Mouse (Mus musculus) neural tube, embryonic 12.5 days (tissue): Measurements from ENCODE around the gene Sox6. TPM values are rescaled to one million over a fixed set of nuclear protein-coding genes. Genes with fewer than 3 reads are reported as not detected.

Experiments used
- ATAC-seq: fragments of 200-750 bp; cut with Nextera tagmentation; 2 replicates; pipeline ENCODE4 v1.8.0; 2017; ENCODE audit warnings: low read depth, mild to moderate bottlenecking, moderate TSS enrichment, moderate library complexity; ENCODE audit not compliant: low FRiP score
- H3K27ac ChIP-seq: fragments of 300-500 bp; sonication (generic); 2 replicates; pipeline ENCODE4 v1.5.1; 2016
- H3K27me3 ChIP-seq: fragments of 300-500 bp; sonication (generic); replicated peaks from 2 replicates; pipeline ENCODE4 v1.6.1; 2016; ENCODE audit warnings: mild to moderate bottlenecking
- H3K36me3 ChIP-seq: fragments of 300-500 bp; sonication (generic); 2 replicates; pipeline ENCODE4 v1.6.1; 2016; ENCODE audit warnings: mild to moderate bottlenecking
- H3K4me1 ChIP-seq: fragments of 300-500 bp; sonication (generic); 2 replicates; pipeline ENCODE4 v1.6.1; 2016
- H3K4me2 ChIP-seq: fragments of 300-500 bp; sonication (generic); replicated peaks from 2 replicates; pipeline ENCODE4 v1.6.1; 2016; ENCODE audit warnings: mild to moderate bottlenecking
- H3K4me3 ChIP-seq: fragments of 300-500 bp; sonication (generic); 2 replicates; pipeline ENCODE4 v1.5.1; 2016
- H3K9ac ChIP-seq: fragments of 300-500 bp; sonication (generic); 2 replicates; pipeline ENCODE4 v1.6.1; 2016; ENCODE audit warnings: mild to moderate bottlenecking
- H3K9me3 ChIP-seq: fragments of 300-500 bp; sonication (generic); 2 replicates; pipeline ENCODE4 v1.6.1; 2016; ENCODE audit warnings: mild to moderate bottlenecking
- WGBS: fragments of 180-500 bp; shearing (Covaris S2); methylation state at CpG from one replicate; pipeline ENCODE4 v1.1.7; 2016; 5-methylcytosine and 5-hydroxymethylcytosine counted together
- polyA plus RNA-seq: library from polyadenylated mRNA; unstranded; fragments of >200 nt; fragmentation: Nextera tagmentation; extraction: Ambion mirVana; gene quantifications from 2 replicates; pipeline ENCODE4 v1.2.1, GENCODE M21; 2016

Sox6 gene
- polyA plus RNA-seq, 1 experiment from 2014 or later, result 74.2 TPM

GRCm38 (mm10) chr7:115758172-115758571, 280.4 kb downstream of the Sox6 start:
- no peaks in the 10 kb centered on the region for H3K4me1 ChIP-seq
- WGBS, result 56% methylated on average over 1 of the region's 1 CpGs
- ATAC-seq, result no peak
- H3K4me2 ChIP-seq, result no peak overlapping the region
- no peak overlapping the region for H3K9ac ChIP-seq
- no peaks in the 10 kb centered on the region for H3K36me3 ChIP-seq
- H3K27ac ChIP-seq, result no peak overlapping the region
- H3K4me3 ChIP-seq, result no peak overlapping the region
- no peaks in the 10 kb centered on the region for H3K27me3 ChIP-seq
- H3K9me3 ChIP-seq, result no peaks in the 10 kb centered on the region

DNA sequence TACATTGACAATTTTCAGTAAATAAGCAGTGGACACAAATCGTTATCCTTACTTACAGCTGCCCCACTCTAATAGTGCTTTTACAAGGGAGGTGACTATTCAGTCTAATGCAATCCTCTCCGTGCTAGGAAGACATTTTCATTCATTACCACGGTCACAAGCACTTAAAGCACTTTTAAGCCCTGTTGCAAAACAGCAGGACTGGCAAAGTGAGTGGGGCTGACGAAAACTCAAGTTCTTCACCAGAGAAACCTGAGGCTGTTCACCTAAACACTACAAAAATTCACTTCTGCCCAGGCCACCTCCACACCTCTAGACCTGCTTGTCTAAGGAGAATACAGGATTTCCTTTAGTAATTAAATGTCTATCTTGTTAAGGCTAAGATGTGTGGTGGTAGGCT, 283.3 kb downstream of the Sox6 start:
- no peaks in the 10 kb centered on the region for H3K36me3 ChIP-seq
- H3K9ac ChIP-seq, result no peak overlapping the region
- 31% methylated on average over 4 of the region's 4 CpGs for WGBS
- no peak overlapping the region for H3K4me3 ChIP-seq
- H3K27ac ChIP-seq, result no peak overlapping the region
- ATAC-seq, result no peak
- H3K9me3 ChIP-seq, result no peaks in the 10 kb centered on the region
- no peak overlapping the region for H3K4me2 ChIP-seq
- H3K27me3 ChIP-seq, result no peaks in the 10 kb centered on the region
- H3K4me1 ChIP-seq, result peaks cover 22% of the 10 kb centered on the region

DNA sequence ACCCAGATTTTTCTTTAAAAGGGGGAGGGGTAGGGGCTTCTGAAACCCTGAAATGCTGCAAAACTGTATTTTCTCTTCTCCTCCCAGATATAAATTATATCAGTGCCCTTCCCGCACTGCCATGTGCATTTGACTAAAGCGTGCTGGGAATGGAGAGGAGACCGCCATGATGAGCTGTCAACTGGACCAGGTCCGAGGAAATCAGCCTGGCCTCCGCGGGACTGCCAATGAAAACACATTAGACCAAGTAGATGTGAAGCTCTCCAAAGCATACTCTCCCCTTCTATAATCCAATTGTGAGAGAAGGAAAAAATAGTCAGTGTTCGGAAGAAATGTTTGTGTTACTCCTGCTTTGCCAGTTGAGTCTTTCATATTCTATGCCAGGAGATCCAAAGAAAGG, 284.4 kb downstream of the Sox6 start:
- ATAC-seq, result no peak
- 88% methylated on average over 7 of the region's 7 CpGs for WGBS

DNA sequence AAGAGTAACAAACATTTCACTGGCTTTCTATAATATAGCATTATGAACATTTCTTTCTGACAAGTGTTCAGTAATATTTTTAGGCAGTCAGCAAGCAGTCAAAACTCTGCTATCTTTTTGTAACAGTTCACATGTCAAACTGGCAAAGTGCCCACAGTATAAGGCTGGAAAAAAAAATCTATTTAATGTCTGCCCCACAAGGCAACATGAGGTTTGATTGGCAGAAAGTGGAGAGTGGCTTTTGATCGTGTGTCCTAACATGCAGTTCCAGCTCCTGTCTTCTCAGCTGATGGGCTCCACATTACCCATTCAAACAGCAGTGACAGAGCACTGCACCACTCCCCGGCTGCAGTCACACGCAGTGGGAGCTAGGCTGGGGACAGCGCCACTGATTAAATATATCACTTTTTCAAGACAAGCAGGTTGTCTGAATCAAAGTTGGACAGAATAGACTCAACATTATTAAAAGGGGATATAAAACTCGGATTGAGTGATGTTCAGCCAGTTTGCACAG, 286.4 kb downstream of the Sox6 start:
- H3K36me3 ChIP-seq, result no peaks in the 10 kb centered on the region
- 9% methylated on average over 5 of the region's 5 CpGs for WGBS
- H3K4me3 ChIP-seq, result no peak overlapping the region
- peaks cover 25% of the 10 kb centered on the region for H3K4me1 ChIP-seq
- no peak for ATAC-seq
- no peak overlapping the region for H3K9ac ChIP-seq
- H3K27me3 ChIP-seq, result no peaks in the 10 kb centered on the region
- H3K9me3 ChIP-seq, result no peaks in the 10 kb centered on the region
- H3K4me2 ChIP-seq, result peak overlapping the region; percentile 18
- H3K27ac ChIP-seq, result no peak overlapping the region

More for the DNA sequence above, 284.4 kb downstream of the Sox6 start:
- no peak overlapping the region for H3K9ac ChIP-seq
- H3K9me3 ChIP-seq, result no peaks in the 10 kb centered on the region
- no peak overlapping the region for H3K4me2 ChIP-seq
- no peak overlapping the region for H3K27ac ChIP-seq
- H3K36me3 ChIP-seq, result no peaks in the 10 kb centered on the region
- H3K4me1 ChIP-seq, result peaks cover 25% of the 10 kb centered on the region
- no peak overlapping the region for H3K4me3 ChIP-seq
- H3K27me3 ChIP-seq, result no peaks in the 10 kb centered on the region

- no peak overlapping the region for H3K27ac ChIP-seq
- no peaks in the 10 kb centered on the region for H3K9me3 ChIP-seq
- peaks cover 25% of the 10 kb centered on the region for H3K4me1 ChIP-seq
- ATAC-seq, result no peak
- no peak overlapping the region for H3K9ac ChIP-seq
- no peak overlapping the region for H3K4me2 ChIP-seq
- H3K4me3 ChIP-seq, result no peak overlapping the region
- H3K27me3 ChIP-seq, result no peaks in the 10 kb centered on the region
- H3K36me3 ChIP-seq, result no peaks in the 10 kb centered on the region
- 23% methylated on average over 3 of the region's 3 CpGs for WGBS
Measured at GRCm38 (mm10) chr7:115751083-115751482, 287.5 kb downstream of the Sox6 start.

GRCm38 (mm10) chr7:115750275-115750825, 288.2 kb downstream of the Sox6 start:
- H3K36me3 ChIP-seq, result no peaks in the 10 kb centered on the region
- H3K4me3 ChIP-seq, result no peak overlapping the region
- no peaks in the 10 kb centered on the region for H3K27me3 ChIP-seq
- H3K9ac ChIP-seq, result no peak overlapping the region
- ATAC-seq, result no peak
- H3K9me3 ChIP-seq, result no peaks in the 10 kb centered on the region
- 31% methylated on average over 8 of the region's 8 CpGs for WGBS
- no peak overlapping the region for H3K27ac ChIP-seq
- H3K4me1 ChIP-seq, result peaks cover 25% of the 10 kb centered on the region
- peak overlapping the region; percentile 2; the same call in 1 of the 2 replicates for H3K4me2 ChIP-seq

DNA sequence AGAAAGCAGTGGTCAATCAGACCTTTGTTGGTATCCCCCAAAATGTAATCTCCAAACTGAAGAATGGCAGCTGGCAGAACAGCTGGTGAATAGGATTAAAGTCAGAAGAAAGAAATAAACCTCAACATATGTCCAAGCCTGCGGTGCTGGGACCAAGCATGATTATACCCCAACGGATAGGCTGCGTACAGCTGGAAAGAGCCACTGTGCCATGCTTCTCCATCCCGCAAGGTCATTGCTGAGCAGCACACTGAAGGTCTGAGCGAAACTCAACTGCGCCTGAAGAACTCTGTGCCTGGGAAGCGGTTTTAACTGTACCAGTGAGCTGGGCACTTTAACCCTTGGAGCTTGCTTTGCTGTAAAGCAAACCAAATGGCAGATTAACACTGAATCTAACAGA, 291.1 kb downstream of the Sox6 start:
- ATAC-seq, result no peak
- no peak overlapping the region for H3K9ac ChIP-seq
- peaks cover 24% of the 10 kb centered on the region for H3K4me1 ChIP-seq
- H3K9me3 ChIP-seq, result no peaks in the 10 kb centered on the region
- no peaks in the 10 kb centered on the region for H3K27me3 ChIP-seq
- H3K4me2 ChIP-seq, result no peak overlapping the region
- WGBS, result 87% methylated on average over 7 of the region's 7 CpGs
- no peak overlapping the region for H3K27ac ChIP-seq
- H3K36me3 ChIP-seq, result no peaks in the 10 kb centered on the region
- no peak overlapping the region for H3K4me3 ChIP-seq

DNA sequence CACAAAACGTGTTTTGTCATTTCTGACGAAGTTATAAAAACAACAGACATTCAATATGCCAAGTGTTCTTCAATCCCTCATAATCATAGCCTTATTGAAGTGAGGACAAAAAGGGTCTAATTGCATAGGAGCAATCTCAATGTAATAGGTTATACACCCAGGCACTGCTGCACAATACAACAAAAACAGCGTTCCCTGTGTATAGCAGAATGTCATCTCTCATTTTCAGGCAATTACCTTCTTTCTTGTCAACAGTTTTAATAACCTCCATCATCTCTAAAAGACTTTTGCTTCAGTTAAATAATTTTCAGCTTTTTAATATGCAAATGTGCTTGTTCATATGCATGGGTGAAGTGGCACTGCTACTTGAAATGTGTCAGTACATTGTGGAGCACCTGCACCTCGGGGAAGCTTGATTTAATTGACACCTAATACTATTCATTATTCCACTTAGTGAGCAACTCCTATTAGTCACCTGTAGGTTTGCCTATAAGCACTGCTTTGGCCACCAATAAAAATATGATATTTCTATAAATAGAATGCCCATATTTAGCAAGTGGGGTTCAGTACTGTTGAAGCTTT, 292.8 kb downstream of the Sox6 start:
- Histone ChIP-seq H3K4me3 (no peak overlapping the region), H3K36me3 (no peaks in the 10 kb centered on the region), H3K27ac (no peak overlapping the region), H3K27me3 (no peaks in the 10 kb centered on the region), H3K9ac (no peak overlapping the region), H3K4me2 (no peak overlapping the region), H3K9me3 (no peaks in the 10 kb centered on the region), H3K4me1 (peaks cover 8% of the 10 kb centered on the region)
- 79% methylated on average over 4 of the region's 4 CpGs for WGBS
- no peak for ATAC-seq

DNA sequence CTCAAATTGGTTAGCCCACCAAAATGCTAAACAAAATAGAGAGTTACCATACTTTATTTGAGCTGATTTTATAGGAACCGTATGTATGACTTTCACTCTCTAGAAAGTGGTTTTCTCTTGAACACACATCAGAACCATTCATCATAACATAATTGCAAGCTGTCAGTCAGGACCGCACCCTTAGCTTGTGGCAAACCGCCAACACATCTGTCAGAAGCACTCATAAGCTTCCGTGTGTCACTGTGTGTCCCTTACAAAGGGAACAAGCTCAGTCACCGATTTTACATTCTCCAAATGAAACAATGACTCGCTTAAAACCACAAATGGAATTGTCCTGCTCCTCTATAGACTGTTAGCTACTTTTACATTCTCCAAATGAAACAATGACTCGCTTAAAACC, 304.5 kb downstream of the Sox6 start:
- Histone ChIP-seq H3K9ac (no peak overlapping the region), H3K27me3 (no peaks in the 10 kb centered on the region), H3K27ac (no peak overlapping the region), H3K9me3 (no peaks in the 10 kb centered on the region), H3K36me3 (no peaks in the 10 kb centered on the region), H3K4me1 (peaks cover 5% of the 10 kb centered on the region), H3K4me2 (no peak overlapping the region), H3K4me3 (no peak overlapping the region)
- 80% methylated on average over 7 of the region's 7 CpGs for WGBS
- no peak for ATAC-seq

DNA sequence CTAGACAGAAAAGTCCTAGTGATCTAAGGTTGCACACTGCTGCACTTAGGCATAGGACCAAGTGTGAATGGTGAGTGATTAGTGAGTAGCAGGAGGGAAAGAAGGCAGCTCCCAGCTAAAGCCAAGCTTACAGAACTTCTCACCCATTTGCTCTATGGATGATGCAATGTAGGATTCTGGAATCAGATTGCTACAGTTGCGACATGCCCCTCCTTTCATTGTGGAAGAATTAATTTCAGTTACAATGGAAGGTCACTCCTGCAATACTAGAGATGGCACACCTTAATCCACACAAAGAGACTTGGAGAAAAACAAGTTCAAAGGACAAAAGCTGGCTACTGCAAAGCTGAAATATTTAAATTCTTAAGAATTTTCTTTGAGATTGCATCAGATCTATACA, 305.8 kb downstream of the Sox6 start:
- Histone ChIP-seq H3K4me3 (no peak overlapping the region), H3K9ac (no peak overlapping the region), H3K27ac (no peak overlapping the region), H3K4me2 (no peak overlapping the region), H3K9me3 (no peaks in the 10 kb centered on the region), H3K27me3 (no peaks in the 10 kb centered on the region), H3K4me1 (peaks cover 5% of the 10 kb centered on the region), H3K36me3 (no peaks in the 10 kb centered on the region)
- no peak for ATAC-seq
- WGBS, result 65% methylated on average over 1 of the region's 1 CpGs

- H3K27me3 ChIP-seq, result no peaks in the 10 kb centered on the region
- no peak overlapping the region for H3K4me2 ChIP-seq
- no peak overlapping the region for H3K9ac ChIP-seq
- 88% methylated on average over 2 of the region's 2 CpGs for WGBS
- no peaks in the 10 kb centered on the region for H3K9me3 ChIP-seq
- H3K27ac ChIP-seq, result no peak overlapping the region
- no peak overlapping the region for H3K4me3 ChIP-seq
- H3K36me3 ChIP-seq, result no peaks in the 10 kb centered on the region
- ATAC-seq, result no peak
- H3K4me1 ChIP-seq, result peaks cover 16% of the 10 kb centered on the region
Measured at GRCm38 (mm10) chr7:115726776-115727175, 311.8 kb downstream of the Sox6 start.

DNA sequence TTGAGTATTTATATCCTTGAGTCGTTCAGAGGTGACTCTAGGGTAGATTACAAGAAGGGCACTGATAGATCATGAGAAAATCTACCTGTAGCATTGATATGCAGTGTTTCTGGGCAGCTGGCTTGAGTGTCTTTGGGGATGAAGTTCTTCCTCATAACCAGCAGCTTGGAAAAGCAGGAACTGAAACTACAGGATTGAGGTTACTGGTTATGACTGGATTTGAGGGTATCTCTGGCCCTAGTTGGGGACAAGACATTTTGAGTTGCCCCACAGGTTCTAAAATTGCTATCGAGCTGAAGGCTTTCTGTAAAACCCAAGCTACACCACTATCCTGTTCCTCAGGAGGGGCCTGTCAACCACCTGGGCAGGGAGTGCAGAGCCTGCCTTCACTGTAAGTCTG, 314.2 kb downstream of the Sox6 start:
- 88% methylated on average over 2 of the region's 2 CpGs for WGBS
- ATAC-seq, result no peak
- H3K9me3 ChIP-seq, result no peaks in the 10 kb centered on the region

More for the DNA sequence above, 314.2 kb downstream of the Sox6 start:
- peaks cover 22% of the 10 kb centered on the region for H3K4me1 ChIP-seq
- no peak overlapping the region for H3K27ac ChIP-seq
- H3K27me3 ChIP-seq, result no peaks in the 10 kb centered on the region
- H3K4me3 ChIP-seq, result no peak overlapping the region
- H3K9ac ChIP-seq, result no peak overlapping the region
- H3K36me3 ChIP-seq, result no peaks in the 10 kb centered on the region
- H3K4me2 ChIP-seq, result no peak overlapping the region
